Mouse (Mus musculus) testis, adult 2 months (tissue): ENCODE results near the gene Zfp655.

Experiments
- CTCF ChIP-seq: fragments of 200-500 bp; IDR thresholded peaks from 2 replicates; pipeline ENCODE4 v1.5.1; 2012; ENCODE audit warnings: low read depth, mild to moderate bottlenecking, inconsistent platforms, low read length, moderate library complexity; ENCODE audit not compliant: control insufficient read depth, insufficient read depth, insufficient replicate concordance
- POLR2A ChIP-seq: fragments of 200-500 bp; IDR thresholded peaks from 2 replicates; pipeline ENCODE4 v1.6.1; 2012; ENCODE audit warnings: low read depth, mild to moderate bottlenecking, inconsistent platforms, low read length, moderate library complexity; ENCODE audit not compliant: control insufficient read depth

DNA sequence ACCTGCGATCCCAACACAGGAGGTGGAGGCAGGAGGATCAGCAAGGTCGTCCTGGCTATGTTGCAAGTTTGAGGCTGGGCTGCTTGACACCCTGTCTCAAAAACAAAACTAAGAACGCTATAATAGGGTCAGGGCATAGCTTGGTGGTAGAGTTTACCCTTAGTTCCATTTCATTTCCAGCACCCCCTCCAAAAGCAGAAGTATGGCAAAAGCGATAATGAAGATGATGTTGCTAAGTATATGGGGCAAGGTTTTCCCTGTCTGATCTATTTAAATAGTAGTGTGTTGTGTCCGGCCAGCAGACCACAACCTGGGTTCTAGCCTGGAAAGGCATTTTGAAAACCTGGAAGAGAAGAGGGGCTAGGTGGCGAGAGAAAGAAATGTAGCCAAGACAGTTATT, 23.6 kb upstream of the Zfp655 start:
- no peak for TF ChIP-seq CTCF
- TF ChIP-seq POLR2A = no peak
